Mouse (Mus musculus): ENCODE results near the gene Ccdc183.

- no peak for TF ChIP-seq POLR2A (IDR thresholded peaks at IDR 0.05; ENCODE audit: low read depth, low read length)
- TF ChIP-seq CTCF (conservative IDR thresholded peaks at IDR 0.05; ENCODE audit: insufficient read depth, insufficient read length, low read depth, low read length) = no peak
Observed at GRCm38 (mm10) chr2:25600037-25600436, 17.4 kb downstream of the Ccdc183 start.
